8 mouse cellular contexts compared by ENCODE assay signal in the genomic region with DNA sequence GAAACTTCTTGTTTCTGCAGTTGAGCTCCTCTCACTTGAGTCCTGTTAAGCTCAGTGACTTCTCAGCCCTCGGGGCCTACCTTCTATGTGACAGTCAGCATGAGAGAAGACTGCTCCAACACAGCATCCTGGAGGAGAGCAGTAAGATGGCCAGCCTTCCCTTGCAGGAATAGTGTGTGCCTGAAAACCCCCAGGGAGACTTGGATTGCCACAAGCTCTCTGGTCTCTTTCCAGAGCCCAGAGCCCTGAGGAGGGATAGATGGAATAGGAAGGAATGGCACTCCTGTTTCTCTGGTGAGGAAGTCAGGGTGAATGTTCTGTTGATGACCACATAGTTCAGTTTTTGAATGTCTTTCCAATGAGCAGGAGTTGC.
A peak's percentile ranks its signal among the peaks of the same experiment; 100 is the strongest.
DNase-seq lines count a peak whose midpoint lies in the region; ATAC-seq and TF ChIP-seq lines count a peak whose summit lies in the region.
"Had no signal": no experiment of that assay in that cellular context is flagged by ENCODE, and none has a peak within 500 bp of the region (broad histone marks: within the 10 kb centered on the region; RNA-seq: fewer than 3 reads in every experiment).

No protein-coding gene starts in this region.

- peaks cover 49% of the 10 kb centered on the region for H3K36me3 ChIP-seq in kidney, embryonic 15.5 days
- 0 out of 2 replicates have a peak, but pooled peaks cover 3% of the 10 kb centered on the region for H3K36me3 ChIP-seq in forebrain, postnatal 0 days (ENCODE audit: insufficient read depth)
- H3K36me3 ChIP-seq in midbrain, embryonic 14.5 days (ENCODE audit: control insufficient read depth, insufficient read depth, low read length): no peaks in the 10 kb centered on the region

- H3K9me3 ChIP-seq in kidney, embryonic 15.5 days (replicated peaks): no peaks in the 10 kb centered on the region
- no peaks in the 10 kb centered on the region for H3K9me3 ChIP-seq in forebrain, postnatal 0 days (ENCODE audit: low read length)
- no peaks in the 10 kb centered on the region for H3K9me3 ChIP-seq in midbrain, embryonic 14.5 days (ENCODE audit: control insufficient read depth, low read length)

- TF ChIP-seq CTCF in bone marrow macrophage, adult 2 months (IDR thresholded peaks at IDR 0.05; ENCODE audit: low read depth, low read length): no peak
- no peak for TF ChIP-seq CTCF in forebrain, postnatal 0 days (IDR thresholded peaks at IDR 0.05; ENCODE audit: low read depth)

- peaks cover 13% of the 10 kb centered on the region for H3K4me1 ChIP-seq in kidney, embryonic 15.5 days
- peaks cover 70% of the 10 kb centered on the region for H3K4me1 ChIP-seq in bone marrow macrophage, adult 2 months (ENCODE audit: control insufficient read depth, insufficient read depth, low read length)
- peaks cover 6% of the 10 kb centered on the region; the same call in 1 of the 2 replicates for H3K4me1 ChIP-seq in forebrain, postnatal 0 days (ENCODE audit: insufficient read depth)
- peaks cover 33% of the 10 kb centered on the region for H3K4me1 ChIP-seq in midbrain, embryonic 14.5 days (ENCODE audit: control insufficient read depth, insufficient read depth, low read length)

- no peak for ATAC-seq in kidney, embryonic 15.5 days (replicated peaks; ENCODE audit: low FRiP score)
- ATAC-seq in forebrain, postnatal 0 days: no peak
- ATAC-seq in midbrain, embryonic 14.5 days (ENCODE audit: low FRiP score, low TSS enrichment): no peak
- ATAC-seq in cerebellum, adult (ENCODE audit: insufficient number of reproducible peaks, low FRiP score, low TSS enrichment): no peak

- H3K4me2 ChIP-seq in kidney, embryonic 15.5 days: no peak overlapping the region
- H3K4me2 ChIP-seq in forebrain, postnatal 0 days (ENCODE audit: low read depth): no peak overlapping the region
- no peak overlapping the region for H3K4me2 ChIP-seq in midbrain, embryonic 14.5 days (ENCODE audit: low read length)

- H3K27ac ChIP-seq in kidney, embryonic 15.5 days: peak overlapping the region; percentile 79
- peak overlapping the region; percentile 58 for H3K27ac ChIP-seq in bone marrow macrophage, adult 2 months (ENCODE audit: insufficient read depth, low read depth, low read length)
- peak overlapping the region; percentile 66; the same call in 1 of the 2 replicates for H3K27ac ChIP-seq in forebrain, postnatal 0 days (ENCODE audit: low read depth, low read length)
- peak overlapping the region; percentile 86 for H3K27ac ChIP-seq in midbrain, embryonic 14.5 days (replicated peaks; ENCODE audit: low read depth, low read length)

- H3K4me3 ChIP-seq in kidney, embryonic 15.5 days (replicated peaks): no peak overlapping the region
- no peak overlapping the region for H3K4me3 ChIP-seq in bone marrow macrophage, adult 2 months (ENCODE audit: insufficient read depth, low read length)
- no peak overlapping the region for H3K4me3 ChIP-seq in forebrain, postnatal 0 days (ENCODE audit: low read depth, low read length)
- no peak overlapping the region for H3K4me3 ChIP-seq in midbrain, embryonic 14.5 days (replicated peaks; ENCODE audit: low read depth, low read length)

- 84% methylated on average over 1 of the region's 1 CpGs for WGBS in kidney, embryonic 15.5 days
- 63% methylated on average over 1 of the region's 1 CpGs for WGBS in forebrain, postnatal 0 days
- WGBS in midbrain, embryonic 14.5 days: 81% methylated on average over 1 of the region's 1 CpGs

- DNase-seq in kidney, adult 11 months: no peak
- no peak for DNase-seq in forebrain, postnatal 0 days
- DNase-seq in midbrain, embryonic 14.5 days: no peak
- no peak for DNase-seq in frontal cortex, postnatal 10 days (ENCODE audit: low spot score in 2 of 2)
- DNase-seq: cerebellum, adult 9-10 months had no signal

- TF ChIP-seq POLR2A in bone marrow macrophage, adult 2 months (IDR thresholded peaks at IDR 0.05; ENCODE audit: borderline replicate concordance, low read depth, low read length): no peak

- no peak overlapping the region for H3K9ac ChIP-seq in kidney, embryonic 15.5 days
- H3K9ac ChIP-seq in forebrain, postnatal 0 days: no peak overlapping the region
- H3K9ac ChIP-seq in midbrain, embryonic 14.5 days (replicated peaks; ENCODE audit: low read length): no peak overlapping the region

- no peaks in the 10 kb centered on the region for H3K27me3 ChIP-seq in kidney, embryonic 15.5 days
- H3K27me3 ChIP-seq in forebrain, postnatal 0 days (ENCODE audit: insufficient read depth, low read length): no peaks in the 10 kb centered on the region
- no peaks in the 10 kb centered on the region for H3K27me3 ChIP-seq in midbrain, embryonic 14.5 days (ENCODE audit: control insufficient read depth, insufficient read depth, low read length)
